Mouse (Mus musculus) spleen, adult 2 months (tissue): ENCODE measurements at regions not wholly inside any gene's neighbourhood (a gene's known extent, or its start where the extent isn't known, plus 50 kb on each side); places are given as distances from the start of the nearest gene placed in this dataset.

Source experiments
- CTCF ChIP-seq: fragments of 200-500 bp; IDR thresholded peaks from 2 replicates; pipeline ENCODE4 v1.5.1; 2011; ENCODE audit warnings: mild to moderate bottlenecking, inconsistent platforms; ENCODE audit not compliant: insufficient read depth, insufficient read length, insufficient replicate concordance; ENCODE audit errors: extremely low read depth
- POLR2A ChIP-seq: fragments of 200-500 bp; IDR thresholded peaks from 2 replicates; pipeline ENCODE4 v1.6.1; 2011; ENCODE audit warnings: low read depth, low read length, inconsistent platforms

GRCm38 (mm10) chr7:111157754-111158325, 75.0 kb upstream of the Eif4g2 start:
- TF ChIP-seq POLR2A (no peak), CTCF (no peak)
